Mouse (Mus musculus): ENCODE measurements around the gene Cdc42ep3.

Cdc42ep3 gene

GRCm38 (mm10) chr17:79290697-79291096 is 64.2 kb downstream of the Cdc42ep3 start:
- ATAC-seq (ENCODE audit: low TSS enrichment) = no peak

- peak; percentile 79 for ATAC-seq (ENCODE audit: low TSS enrichment)
These were observed 67.6 kb downstream of the Cdc42ep3 start for GRCm38 (mm10) chr17:79287302-79287701.

DNA sequence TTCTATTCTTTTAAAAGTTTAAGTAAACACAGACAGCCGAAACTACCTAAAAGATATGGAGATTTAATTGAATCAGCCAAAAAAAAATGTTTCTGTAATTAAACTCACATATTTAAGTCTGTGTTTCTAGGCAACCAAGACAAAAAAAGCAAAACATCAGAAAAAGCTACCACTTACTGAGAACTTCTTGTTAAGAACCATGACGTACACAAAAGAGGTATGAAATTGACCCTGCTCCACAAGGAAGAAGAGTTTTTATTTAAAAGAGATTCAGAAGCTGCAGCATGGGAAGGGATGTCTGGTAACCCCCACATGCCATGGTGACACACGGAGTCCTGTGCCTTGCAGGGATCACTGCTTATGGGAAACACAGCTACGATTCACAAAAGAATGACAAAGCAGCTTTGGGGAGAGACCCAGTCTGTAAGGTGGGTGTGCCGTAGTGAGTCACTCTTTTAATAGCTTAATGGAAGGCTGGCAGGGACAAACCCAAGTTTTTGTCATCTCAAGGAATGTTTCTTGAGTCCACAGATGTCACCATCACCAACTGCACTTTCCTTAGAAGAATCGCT is 69.8 kb downstream of the Cdc42ep3 start:
- peak; percentile 54 for ATAC-seq (ENCODE audit: low TSS enrichment)
